Mouse (Mus musculus) ovary, postnatal 36 days (tissue): Measurements from ENCODE around the gene Gsta1.
A peak's percentile ranks its signal among the peaks of the same experiment; 100 is the strongest.
"Not testable (repeated sequence)": the region's sequence is repeated elsewhere in the genome, so short reads cannot be mapped to it uniquely, and the experiment has no call there.

ENCODE experiments used
- DNase-seq: peaks from one replicate; pipeline ENCODE4 v3.0.0; 2022; ENCODE audit warnings: low spot score, mixed read lengths

Gsta1 gene

DNA sequence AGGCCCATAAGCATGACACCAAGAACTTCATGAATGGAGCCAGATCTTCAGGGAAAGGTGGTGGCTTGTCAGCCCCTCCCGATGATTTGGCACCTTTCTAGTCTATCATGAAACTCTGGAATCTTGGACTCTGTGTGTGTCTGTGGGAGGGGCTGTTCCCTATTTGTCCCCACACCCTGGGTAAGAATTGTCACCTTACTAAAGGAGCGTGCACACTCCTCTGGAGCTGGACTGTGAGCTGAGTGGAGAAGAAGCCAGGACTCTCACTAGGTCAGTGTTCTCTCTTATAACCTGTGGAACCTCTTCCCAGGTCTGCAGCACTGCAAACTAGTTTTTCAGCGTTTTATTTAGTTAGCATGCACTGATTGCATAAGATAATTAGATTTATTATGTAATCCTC, at the start of gene Gsta1:
Gsta1 (plus strand) TSS at position 196 of the 400 bp plus-strand sequence.
- DNase-seq, result not testable (repeated sequence)

DNA sequence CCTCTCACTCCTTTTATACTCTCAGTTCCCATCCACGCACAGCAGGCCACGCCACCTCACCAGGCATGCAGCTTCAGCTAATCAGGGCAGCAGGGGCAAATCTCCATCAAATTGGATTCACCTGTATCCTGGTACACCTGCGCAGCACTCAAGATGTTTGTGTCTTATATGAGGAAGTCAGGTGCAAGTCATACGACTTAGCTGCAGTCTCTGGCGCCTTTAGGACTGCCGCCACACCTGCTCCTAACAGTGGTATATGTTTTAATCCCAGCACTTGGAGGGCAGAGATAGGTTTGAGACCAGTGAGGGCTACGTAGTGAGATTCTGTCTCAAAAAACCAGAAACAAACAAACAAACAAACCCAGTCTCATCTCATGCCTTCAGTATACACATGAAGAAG, 48.0 kb upstream of the Gsta1 start, which contains the start of gene Gsta4:
Gsta4 (plus strand) TSS at position 301 of the 400 bp plus-strand sequence.
- not testable (repeated sequence) for DNase-seq

DNA sequence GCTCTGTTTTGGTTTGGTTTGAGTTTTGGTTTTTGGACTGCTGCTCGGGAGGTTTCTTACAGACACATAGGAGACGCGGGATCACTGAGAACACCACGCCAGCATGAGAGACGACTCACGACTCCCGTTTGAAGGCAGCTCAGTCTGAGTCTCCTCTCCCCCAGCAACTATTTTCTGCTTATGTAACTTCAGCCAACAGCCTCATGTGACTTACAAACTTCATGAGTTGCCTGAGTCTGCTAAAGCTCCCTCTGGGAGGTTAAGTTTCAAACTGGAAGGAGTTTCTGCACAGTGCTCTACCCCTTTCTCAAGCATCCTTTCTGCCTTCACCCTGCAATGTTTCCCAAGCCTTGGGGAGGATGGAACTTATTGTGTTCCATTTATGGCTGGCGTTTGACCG, 44.8 kb upstream of the Gsta1 start:
- DNase-seq, result no peak

DNA sequence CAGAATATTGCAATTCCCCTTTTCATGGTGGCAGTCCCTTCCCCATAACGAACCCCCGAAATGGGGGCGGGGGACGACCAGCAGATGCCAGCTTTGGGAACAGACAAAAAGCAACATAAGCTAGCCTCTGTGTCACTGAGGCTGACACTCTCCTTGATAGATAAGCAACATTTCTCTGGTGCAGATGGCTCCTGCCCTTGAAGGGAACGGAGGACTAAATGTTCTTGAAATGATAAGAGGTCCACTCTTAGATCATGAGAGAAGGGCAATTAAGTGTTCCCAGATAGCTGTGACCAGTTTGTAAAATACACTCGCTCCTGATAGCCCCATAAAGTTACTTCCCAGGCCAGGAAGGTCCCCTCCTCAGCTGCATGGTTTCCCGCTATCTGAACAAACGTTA, 41.5 kb upstream of the Gsta1 start:
- DNase-seq, result no peak

DNA sequence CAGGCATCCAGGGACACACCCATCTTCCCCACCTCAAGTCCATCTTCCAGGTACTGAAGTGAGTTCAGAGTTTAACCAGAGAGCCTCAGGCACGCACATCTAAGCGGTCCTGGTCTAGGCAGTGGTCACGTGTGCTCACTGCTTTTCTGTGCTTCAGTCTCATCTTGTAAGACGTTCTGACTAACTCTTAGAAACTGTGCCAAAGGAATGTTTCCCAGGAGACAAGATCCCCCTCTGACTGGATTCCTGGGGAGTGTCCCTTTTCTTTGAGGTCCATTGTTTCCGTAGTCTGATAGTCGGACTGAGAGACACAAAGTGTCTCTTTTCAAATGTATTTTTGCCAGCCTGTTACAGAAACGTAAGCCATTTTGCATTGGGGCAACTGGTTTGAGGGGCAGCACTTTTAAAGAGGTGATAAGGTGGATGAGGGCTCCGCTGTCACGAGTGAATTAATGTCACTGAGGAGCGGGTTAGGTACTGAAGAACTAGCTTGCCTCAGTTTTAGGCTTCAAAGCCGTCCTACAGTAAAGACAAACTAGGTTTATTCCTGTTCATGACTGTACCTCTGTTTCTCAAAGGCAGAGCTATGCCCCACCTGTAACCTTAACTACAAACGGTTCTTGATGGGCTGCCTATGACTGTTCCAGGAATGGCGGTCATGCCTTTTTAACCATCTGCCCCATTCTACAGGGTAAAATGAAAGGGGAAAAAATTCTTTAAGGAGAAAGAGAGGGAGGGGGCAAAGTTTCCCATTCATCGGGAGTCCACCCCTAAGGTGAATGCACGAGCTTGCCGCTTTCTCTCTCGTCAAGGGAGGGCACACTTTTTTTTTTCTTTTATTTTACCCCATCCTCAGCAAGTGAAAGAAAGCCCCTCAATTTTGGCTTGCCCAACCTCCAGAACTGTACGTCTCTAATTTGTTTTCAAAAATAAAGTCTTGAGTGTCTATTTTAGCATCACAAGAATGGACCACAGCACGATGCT, 39.5 kb upstream of the Gsta1 start:
- no peak for DNase-seq

DNA sequence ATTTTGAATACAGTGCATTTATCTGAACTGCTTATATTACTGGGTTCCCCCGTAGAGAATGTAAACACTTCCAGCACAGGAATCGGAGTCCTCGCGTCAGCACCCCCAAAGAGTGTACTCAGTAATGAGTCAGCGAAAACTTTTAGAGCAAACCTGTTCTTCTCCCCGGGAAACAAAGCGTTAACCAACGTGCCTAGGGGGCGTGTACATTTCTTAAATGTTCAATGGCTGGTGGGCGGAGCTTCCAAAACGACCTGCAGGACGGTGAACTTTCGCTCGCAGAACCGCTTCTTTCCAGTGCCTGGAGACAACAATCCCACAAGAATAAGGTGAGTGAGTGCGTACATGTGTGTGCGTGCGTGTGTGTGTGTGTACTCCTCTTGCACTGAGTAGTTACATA, 38.7 kb upstream of the Gsta1 start:
- peak; percentile 60 for DNase-seq

DNA sequence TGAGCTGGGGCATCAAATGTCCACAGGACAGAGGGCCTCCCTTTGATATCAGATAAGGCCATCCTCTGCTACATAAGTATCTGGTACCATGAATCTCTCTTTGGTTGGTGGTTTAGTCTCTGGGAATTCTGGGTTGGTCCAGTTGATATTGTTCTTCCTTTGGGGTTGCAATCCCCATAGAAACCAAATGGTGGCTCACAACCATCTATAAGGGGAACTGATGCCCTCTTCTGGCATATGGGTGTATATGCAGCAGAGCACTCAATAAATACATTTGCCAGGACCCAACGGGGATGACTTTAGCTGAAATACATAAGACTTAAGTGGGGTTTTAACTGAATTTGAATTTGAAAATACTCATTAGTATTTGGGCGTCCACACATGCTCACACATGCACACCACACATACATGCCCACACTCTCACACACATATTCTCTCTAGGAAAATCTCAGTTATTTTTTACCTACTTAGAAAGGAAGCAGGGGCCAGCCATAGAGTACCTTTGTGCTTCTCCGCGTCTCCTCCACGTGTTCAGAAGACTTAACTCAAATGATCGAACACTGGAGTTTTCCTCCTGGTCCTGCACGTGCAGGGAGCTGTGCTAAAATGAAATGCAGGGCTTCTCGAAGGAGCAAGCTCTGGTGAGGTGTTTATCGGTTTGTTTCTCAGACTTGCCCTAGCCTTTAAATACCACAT, 36.4 kb upstream of the Gsta1 start:
- DNase-seq, result no peak

DNA sequence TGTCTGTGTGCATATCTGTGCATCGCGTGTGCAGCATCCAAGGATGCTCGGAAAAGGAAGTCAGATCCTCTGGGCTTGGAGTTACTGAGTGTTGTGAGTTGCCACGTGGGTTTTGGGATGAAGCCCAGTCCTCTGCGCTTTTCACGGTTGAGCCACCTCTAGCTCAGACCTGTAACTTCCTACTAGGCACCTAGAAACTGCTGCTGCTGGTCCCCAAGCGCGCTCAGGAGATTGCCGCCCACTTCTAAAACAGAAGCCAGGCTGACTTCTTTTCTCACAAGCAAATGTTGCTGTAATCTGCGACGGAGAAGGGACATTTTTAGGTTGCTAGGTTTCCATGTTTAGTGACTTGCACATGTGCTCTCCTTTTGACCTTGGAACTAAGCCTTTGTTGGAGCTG, 35.4 kb upstream of the Gsta1 start:
- DNase-seq, result no peak

DNA sequence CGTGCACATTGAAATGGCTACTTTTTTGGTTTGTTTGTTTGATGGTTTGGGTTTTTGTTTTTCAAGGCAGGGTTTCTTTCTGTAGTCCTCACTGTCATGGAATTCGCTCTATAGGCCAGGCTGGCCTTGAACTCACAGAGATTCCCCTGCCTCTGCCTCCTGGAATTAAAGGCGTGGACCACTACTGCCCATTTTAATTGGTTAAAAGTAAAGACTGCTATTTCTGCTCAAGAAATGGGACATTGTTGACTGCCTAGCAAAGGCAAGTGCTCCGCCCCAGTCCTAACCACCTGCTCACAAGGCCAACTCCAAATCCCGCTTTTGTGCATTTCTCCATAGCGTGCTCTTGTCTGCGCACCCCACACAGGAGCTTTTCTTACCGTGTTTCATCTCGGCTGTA, 32.7 kb upstream of the Gsta1 start:
- no peak for DNase-seq

DNA sequence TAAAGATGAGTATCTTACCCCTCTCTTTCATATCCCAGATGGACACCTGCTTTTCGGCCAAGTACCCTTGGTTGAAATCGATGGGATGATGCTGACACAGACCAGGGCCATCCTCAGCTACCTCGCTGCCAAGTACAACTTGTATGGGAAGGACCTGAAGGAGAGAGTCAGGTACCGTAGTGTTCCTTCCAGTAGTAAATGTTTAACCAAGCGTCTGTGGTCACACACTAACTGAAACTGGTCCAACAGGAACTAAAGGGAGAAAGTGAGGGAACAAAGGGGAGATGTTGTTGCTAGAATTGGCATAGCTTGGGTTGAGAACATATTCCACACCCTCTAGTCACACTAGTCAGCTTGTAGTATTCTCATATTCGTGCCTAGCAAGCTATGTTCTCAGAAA, 26.3 kb upstream of the Gsta1 start:
- DNase-seq, result no peak

DNA sequence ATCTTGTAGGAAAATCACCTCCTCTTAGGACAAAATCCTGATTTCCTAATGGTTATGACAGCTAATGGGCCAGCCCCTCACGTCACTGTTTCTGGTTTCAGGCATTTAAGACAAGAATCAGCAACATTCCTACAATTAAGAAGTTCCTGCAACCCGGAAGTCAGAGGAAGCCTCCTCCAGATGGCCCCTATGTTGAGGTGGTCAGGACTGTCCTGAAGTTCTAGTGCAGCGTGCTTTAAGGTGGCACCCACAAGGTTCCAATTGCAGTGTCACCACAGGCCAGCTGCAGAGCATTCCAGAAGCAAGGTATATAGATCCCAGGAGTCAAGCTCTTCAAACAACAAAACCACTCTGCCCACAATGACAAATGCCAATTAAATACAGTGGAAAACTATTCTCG, 21.5 kb upstream of the Gsta1 start:
- no peak for DNase-seq

DNA sequence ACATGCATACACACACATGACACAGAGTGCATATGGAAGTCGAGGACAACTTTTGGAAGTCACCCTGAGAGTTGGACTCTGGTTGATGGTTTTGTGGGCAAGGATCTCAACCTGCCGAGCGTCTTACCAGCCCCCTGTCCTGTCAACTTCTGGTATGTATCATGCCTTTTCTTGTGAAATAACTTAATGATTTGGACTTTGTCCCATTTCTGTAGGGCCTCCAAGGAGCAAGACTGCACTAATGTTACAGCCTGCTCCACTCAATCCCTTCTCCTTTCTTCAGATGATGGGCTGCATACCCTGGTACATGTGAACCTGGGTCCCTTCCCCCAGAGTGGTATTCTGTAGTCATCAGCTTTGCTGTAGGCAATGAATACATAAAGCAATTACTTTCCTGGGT, 20.4 kb upstream of the Gsta1 start:
- DNase-seq, result no peak

DNA sequence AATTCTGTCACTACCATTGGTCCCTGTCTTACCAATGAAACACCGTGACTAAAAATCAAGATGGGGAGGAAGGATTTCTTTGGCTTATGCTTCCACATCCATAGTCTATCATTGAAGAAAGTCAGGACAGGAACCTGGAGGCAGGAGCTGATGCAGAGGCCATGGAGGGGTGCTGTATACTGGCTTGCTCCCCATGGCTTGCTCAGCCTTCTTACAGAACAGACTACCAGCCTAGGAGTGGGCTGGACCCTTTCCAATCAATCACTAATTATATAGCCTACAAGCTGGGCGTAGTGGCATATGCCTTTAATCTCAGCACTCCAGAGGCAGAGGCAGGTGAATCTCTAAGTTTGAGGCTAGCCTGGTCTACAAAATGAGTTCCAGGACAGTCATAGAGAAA, 19.6 kb upstream of the Gsta1 start:
- no peak for DNase-seq

DNA sequence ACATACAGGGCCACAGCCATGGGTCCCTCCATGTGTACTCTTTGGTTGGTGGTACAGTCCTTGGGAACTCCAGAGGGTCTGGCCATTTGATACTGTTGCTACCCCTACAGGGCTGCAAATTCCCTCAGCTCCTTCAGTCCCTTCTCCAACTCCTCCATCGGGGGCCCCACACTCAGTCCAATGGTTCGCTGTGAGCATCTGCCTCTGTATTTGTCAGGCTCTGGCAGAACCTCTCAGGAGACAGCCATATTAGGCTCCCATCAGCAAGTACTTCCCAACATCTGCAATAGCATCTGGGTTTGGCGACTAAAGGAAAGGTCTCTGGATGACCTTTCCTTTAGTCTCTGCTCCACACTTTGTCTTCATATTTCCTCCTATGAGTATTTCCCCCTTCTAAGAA, 18.9 kb upstream of the Gsta1 start:
- DNase-seq, result no peak

DNA sequence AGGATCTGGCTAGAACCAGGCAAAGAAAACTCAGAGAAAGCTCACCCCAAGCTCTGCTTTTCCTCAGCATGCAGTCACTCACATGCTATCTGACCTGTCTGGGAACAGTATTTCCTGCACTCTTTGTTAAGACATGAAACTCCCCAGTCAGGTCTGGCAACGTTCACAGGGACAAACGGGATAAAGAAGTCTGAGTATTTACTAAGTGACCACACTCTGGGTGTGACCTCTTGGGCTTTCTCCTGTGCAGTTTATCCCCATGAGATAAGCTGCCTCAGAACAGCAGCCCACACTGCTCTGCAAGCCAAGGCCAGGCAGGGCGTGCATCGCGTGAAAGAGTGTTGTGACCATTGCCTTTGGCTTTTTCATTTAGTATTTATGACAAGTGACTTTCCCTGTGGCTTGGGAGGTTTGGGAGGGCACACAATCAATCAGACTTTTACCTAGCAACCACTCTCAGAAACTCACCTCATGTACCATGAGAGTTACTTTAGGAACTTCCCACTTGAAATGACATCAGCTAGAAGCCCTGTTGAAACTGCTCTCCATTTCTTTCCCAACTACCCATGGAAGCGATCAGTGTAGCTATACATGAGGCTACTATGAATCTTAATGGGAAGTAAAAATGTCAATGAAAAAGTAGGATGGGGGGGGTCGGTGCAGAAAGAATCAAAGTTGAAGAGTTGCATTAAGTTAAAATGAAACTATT, 18.0 kb upstream of the Gsta1 start:
- DNase-seq, result no peak

DNA sequence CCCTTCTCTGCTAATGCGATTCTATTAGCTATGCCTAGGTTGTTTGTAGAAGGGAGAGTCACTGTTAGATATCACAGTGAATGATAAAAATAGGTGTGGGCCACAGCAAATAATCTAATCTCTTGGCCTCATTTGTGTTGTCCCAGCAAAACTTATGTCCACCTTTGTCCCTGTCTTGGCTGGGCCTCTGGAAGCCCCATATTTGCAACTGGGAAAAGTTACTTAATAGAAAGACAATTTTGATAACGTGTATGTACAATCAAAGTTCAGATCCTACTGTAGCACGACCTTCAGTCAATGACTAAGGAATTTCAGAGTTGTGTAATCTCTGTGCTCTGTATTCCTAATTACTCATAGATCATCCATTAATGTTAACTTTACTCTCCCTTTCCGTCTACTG, 13.4 kb upstream of the Gsta1 start:
- no peak for DNase-seq

DNA sequence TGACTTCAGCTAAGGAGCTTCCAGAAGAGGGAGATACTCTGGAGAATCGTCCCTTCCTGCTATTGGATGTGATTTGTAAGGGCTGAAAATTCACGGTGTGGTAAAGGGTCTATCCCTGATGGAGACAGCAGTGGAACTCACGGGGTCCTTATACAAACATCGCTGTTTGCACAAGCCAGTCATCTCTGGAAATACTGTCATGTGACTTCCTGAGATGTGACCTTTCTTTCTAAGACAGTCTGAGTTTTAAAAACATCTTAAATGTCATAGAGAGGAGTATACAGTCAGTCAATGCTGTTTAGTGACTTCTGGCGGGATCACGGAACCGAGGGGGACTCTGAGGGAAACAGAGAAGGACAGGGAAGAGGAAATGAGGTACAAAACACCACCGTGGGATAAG, 7.8 kb upstream of the Gsta1 start:
- DNase-seq, result no peak

DNA sequence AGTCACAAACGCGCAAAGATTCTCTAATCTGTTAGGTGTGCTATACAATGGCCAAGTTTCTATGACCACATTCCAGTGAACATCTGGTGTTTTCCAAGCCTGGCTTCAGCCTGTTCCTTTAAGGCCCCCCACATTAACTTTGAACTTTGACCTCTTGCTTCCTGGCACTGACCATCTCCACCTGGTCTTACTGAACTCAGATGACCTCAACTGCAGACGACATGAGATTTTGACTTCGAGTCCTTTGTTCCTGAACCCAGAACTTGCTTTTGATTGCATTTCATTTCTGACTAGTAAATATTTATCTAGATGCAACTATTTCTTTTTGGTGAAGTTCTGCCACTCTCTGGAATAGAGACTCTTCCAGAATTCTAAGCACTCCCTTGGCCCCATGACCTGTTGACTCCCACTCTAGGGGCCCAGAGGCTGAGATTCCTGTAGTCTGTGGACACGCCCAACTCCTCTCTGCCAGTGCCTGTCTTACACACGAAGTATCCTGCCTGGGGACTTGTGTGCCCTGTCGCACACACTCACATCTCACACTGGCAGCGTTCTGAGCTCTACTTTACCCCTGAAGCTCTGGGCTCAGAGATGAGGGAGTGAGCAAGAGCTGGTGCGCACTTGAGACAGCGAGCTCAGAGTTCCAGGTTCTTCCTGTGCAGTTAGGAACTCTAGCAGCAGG, 7.1 kb upstream of the Gsta1 start:
- no peak for DNase-seq

DNA sequence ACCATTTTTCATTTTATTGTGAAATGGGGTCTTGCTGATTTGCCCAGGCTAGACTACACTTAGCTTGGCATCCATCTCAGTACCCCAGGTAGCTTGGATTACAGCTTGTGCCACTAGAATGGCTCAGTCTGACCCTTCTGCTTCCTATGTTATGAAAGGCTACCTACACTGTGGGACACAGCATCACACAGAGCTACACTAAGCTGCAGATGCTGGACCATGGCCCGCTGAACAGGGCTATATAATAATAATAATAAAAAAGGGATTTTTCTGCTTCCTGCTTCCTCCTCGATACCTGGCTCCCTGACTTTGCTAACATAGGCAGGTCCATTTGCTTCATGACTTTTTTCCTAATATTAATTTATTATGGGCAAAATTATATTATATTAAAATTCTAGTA, 6.0 kb upstream of the Gsta1 start:
- DNase-seq, result no peak

DNA sequence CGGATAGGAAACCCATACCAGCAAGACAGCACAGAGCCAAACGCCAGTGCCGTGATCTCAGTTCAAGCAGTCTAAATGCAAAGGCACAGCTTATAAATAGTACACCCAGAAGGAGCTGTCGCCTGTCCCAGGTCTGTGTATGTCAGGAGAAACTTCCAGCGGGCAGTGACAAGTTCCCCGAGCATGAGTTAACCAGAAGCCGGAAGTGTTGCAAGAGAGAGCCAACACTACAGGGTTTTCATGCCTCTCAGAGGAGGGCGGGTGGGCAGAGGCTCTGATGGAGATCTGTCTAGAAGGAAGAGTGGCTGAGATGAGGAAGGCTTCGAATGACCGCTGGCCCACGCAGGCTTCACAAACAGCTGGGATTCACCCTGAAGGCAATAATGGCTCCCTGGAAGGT, 5.2 kb upstream of the Gsta1 start:
- DNase-seq, result no peak

DNA sequence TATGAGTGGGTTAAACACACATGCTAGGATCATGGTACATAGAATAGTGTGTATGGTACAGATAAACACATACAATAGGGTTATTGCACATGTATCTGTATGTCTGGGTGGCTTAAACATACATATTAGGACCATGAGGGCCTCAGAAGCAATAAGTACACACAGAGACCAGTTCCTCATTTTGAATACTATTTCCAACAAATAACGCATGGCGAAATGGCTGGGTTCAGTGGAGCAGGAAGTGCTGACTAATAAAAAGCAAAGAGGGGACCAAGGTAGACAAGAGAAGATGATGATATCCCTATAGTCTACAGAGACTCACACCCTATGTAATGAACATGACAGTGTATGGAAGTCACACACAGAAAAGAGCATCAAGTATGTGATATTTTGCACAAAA, 2.3 kb upstream of the Gsta1 start:
- no peak for DNase-seq

DNA sequence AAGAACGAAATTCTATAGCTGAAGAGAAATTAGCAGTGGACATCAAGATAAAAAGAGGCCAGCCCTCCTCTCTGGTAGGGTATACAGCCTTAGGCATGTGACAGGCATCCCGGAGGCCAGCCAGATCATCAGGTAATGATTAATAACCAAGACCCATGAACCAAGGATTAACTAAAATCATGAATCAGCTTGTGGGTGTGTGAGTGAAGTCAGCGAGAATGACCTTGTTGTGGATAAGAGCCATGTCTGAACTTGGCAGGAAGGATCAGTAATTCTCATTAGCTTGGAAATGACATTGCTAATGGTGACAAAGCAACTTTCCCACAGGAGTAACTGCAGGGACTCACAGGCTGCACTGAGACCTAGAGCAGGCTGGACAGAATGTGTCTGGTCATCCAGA, 798 bp upstream of the Gsta1 start:
- DNase-seq, result not testable (repeated sequence)
